Comparison of ENCODE assay signal across 8 mouse cellular contexts in the genomic region with DNA sequence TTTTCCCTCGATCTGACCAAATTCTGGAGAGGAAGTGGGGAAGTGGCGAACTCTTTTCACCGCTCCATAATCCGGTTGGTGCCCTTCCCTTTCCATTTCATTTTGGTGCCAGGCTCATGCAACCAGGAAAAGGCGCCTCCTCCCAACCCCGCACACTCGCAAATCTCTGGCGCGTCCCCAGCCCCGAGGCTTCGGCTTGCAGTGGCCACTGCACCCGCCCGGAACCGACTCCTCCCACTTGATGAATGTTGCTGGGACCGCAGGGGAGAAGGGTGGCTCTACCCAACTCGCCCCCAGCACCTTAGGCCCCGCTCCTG. TPM values are rescaled to one million over a fixed set of nuclear protein-coding genes. Genes with fewer than 3 reads are reported as not detected.
DNase-seq lines count a peak whose midpoint lies in the region; ATAC-seq lines count a peak whose summit lies in the region.

No protein-coding gene starts in this region.

- H3K36me3 ChIP-seq in heart, embryonic 15.5 days, result no peaks in the 10 kb centered on the region
- H3K36me3 ChIP-seq in hindbrain, embryonic 10.5 days, result peaks cover 12% of the 10 kb centered on the region
- H3K36me3 ChIP-seq in midbrain, embryonic 12.5 days, result no peaks in the 10 kb centered on the region

- no peak for DNase-seq in heart, postnatal 36 days
- DNase-seq in hindbrain, embryonic 10.5 days (ENCODE audit: low spot score), result no peak
- DNase-seq in thymus, postnatal 4 days, result no peak
- DNase-seq in embryo, embryonic 9.5 days (ENCODE audit: extremely low spot score), result no peak
- no peak for DNase-seq in adrenal gland, postnatal 36 days

- H3K27me3 ChIP-seq in heart, embryonic 15.5 days, result no peaks in the 10 kb centered on the region
- no peaks in the 10 kb centered on the region for H3K27me3 ChIP-seq in hindbrain, embryonic 10.5 days (ENCODE audit: insufficient read depth, poor library complexity, severe bottlenecking)
- no peaks in the 10 kb centered on the region for H3K27me3 ChIP-seq in midbrain, embryonic 12.5 days

- H3K4me1 ChIP-seq in heart, embryonic 15.5 days (replicated peaks), result peaks cover 19% of the 10 kb centered on the region
- peaks cover 27% of the 10 kb centered on the region for H3K4me1 ChIP-seq in hindbrain, embryonic 10.5 days (replicated peaks)
- H3K4me1 ChIP-seq in midbrain, embryonic 12.5 days, result peaks cover 22% of the 10 kb centered on the region

- peak overlapping the region; percentile 93 for H3K27ac ChIP-seq in heart, embryonic 15.5 days
- peak overlapping the region; percentile 95 for H3K27ac ChIP-seq in hindbrain, embryonic 10.5 days
- H3K27ac ChIP-seq in midbrain, embryonic 12.5 days (replicated peaks), result peak overlapping the region; percentile 91

- intact Hi-C loops in heart, postnatal 36 days (cut with DNase I), result loop anchor here (2.0 to 5.0 kb wide), 2 partner anchors 54 to 152 kb away; a partner anchor contains a TSS

- H3K4me3 ChIP-seq in heart, embryonic 15.5 days, result peak overlapping the region; percentile 83
- peak overlapping the region; percentile 71 for H3K4me3 ChIP-seq in hindbrain, embryonic 10.5 days
- peak overlapping the region; percentile 87 for H3K4me3 ChIP-seq in midbrain, embryonic 12.5 days

- 0% methylated on average over 17 of the region's 17 CpGs for WGBS in heart, embryonic 15.5 days
- under 1% methylated on average over 17 of the region's 17 CpGs for WGBS in hindbrain, embryonic 10.5 days
- WGBS in midbrain, embryonic 12.5 days, result under 1% methylated on average over 17 of the region's 17 CpGs

- ATAC-seq in heart, embryonic 15.5 days (replicated peaks; ENCODE audit: insufficient number of reproducible peaks, insufficient read depth, low FRiP score, low read depth), result no peak
- ATAC-seq in activated CD4-positive, CD25-positive, alpha-beta regulatory T cell, adult 4 months, result peak; percentile 30
- ATAC-seq in midbrain, embryonic 12.5 days (ENCODE audit: low FRiP score, low read depth), result no peak

- peak overlapping the region; percentile 84 for H3K9ac ChIP-seq in heart, embryonic 15.5 days
- H3K9ac ChIP-seq in midbrain, embryonic 12.5 days (replicated peaks), result peak overlapping the region; percentile 83

- peak overlapping the region; percentile 89 for H3K4me2 ChIP-seq in heart, embryonic 15.5 days
- peak overlapping the region; percentile 95 for H3K4me2 ChIP-seq in midbrain, embryonic 12.5 days (replicated peaks)

- H3K9me3 ChIP-seq in heart, embryonic 15.5 days (replicated peaks), result no peaks in the 10 kb centered on the region; the same call in 1 of the 2 replicates
- no peaks in the 10 kb centered on the region; the same call in 1 of the 2 replicates for H3K9me3 ChIP-seq in hindbrain, embryonic 10.5 days
- no peaks in the 10 kb centered on the region for H3K9me3 ChIP-seq in midbrain, embryonic 12.5 days

RNA-seq across cellular contexts. Expression of a gene that starts 0.7 kb away (rescaled TPM):
- polyA plus RNA-seq in heart, embryonic 15.5 days (2015; fragmentation: Nextera tagmentation; extraction: Ambion mirVana), result 22.6 and 30.5 TPM in 2 replicates
- 10 to 100 TPM; 18.3 to 19.8 TPM for total RNA-seq in heart, postnatal 36 days (2021)
- 10 to 100 TPM; 36.1 to 36.5 TPM for polyA plus RNA-seq in activated CD4-positive, CD25-positive, alpha-beta regulatory T cell, adult 4 months (2017; shearing (Covaris generic))
- 26.7 and 30.0 TPM in 2 replicates for polyA plus RNA-seq in hindbrain, embryonic 10.5 days (2016; fragmentation: Nextera tagmentation; extraction: Ambion mirVana)
- polyA plus RNA-seq in midbrain, embryonic 12.5 days (2016; fragmentation: Nextera tagmentation; extraction: Ambion mirVana), result 47.3 and 50.1 TPM in 2 replicates
- total RNA-seq in adrenal gland, postnatal 36 days (2021), result 10 to 100 TPM; 24.5 to 25.1 TPM

RNA-seq across cellular contexts. Expression of a gene that starts 0.7 kb away (rescaled TPM):
- 40.2 and 51.1 TPM in 2 replicates for polyA plus RNA-seq in heart, embryonic 15.5 days (2015; fragmentation: Nextera tagmentation; extraction: Ambion mirVana)
- total RNA-seq in heart, postnatal 36 days (2021), result 10 to 100 TPM; 23.0 to 24.5 TPM
- 10 to 100 TPM; 18.3 to 54.9 TPM for polyA plus RNA-seq in activated CD4-positive, CD25-positive, alpha-beta regulatory T cell, adult 4 months (2017; shearing (Covaris generic))
- 126 and 130 TPM in 2 replicates for polyA plus RNA-seq in hindbrain, embryonic 10.5 days (2016; fragmentation: Nextera tagmentation; extraction: Ambion mirVana)
- 108 and 111 TPM in 2 replicates for polyA plus RNA-seq in midbrain, embryonic 12.5 days (2016; fragmentation: Nextera tagmentation; extraction: Ambion mirVana)
- total RNA-seq in adrenal gland, postnatal 36 days (2021), result 10 to 100 TPM; 48.7 to 60.3 TPM

RNA-seq across cellular contexts. Expression of a gene that starts 17.0 kb away (rescaled TPM):
- 42.2 and 54.1 TPM in 2 replicates for polyA plus RNA-seq in heart, embryonic 15.5 days (2015; fragmentation: Nextera tagmentation; extraction: Ambion mirVana)
- 10 to 100 TPM; 42.5 to 43.7 TPM for total RNA-seq in heart, postnatal 36 days (2021)
- 10 to 100 TPM; 25.8 to 50.9 TPM for polyA plus RNA-seq in activated CD4-positive, CD25-positive, alpha-beta regulatory T cell, adult 4 months (2017; shearing (Covaris generic))
- 104 and 106 TPM in 2 replicates for polyA plus RNA-seq in hindbrain, embryonic 10.5 days (2016; fragmentation: Nextera tagmentation; extraction: Ambion mirVana)
- 86.0 and 94.7 TPM in 2 replicates for polyA plus RNA-seq in midbrain, embryonic 12.5 days (2016; fragmentation: Nextera tagmentation; extraction: Ambion mirVana)
- total RNA-seq in adrenal gland, postnatal 36 days (2021), result 10 to 100 TPM; 57.6 to 68.1 TPM

RNA-seq across cellular contexts. Expression of a gene that starts 28.4 kb away (rescaled TPM):
- 33.4 and 41.7 TPM in 2 replicates for polyA plus RNA-seq in heart, embryonic 15.5 days (2015; fragmentation: Nextera tagmentation; extraction: Ambion mirVana)
- 10 to 100 TPM; 28.4 to 30.3 TPM for total RNA-seq in heart, postnatal 36 days (2021)
- 100 to 1,000 TPM in 1 of 2 experiments, 10 to 100 TPM in 1; 94.7 to 162 TPM for polyA plus RNA-seq in activated CD4-positive, CD25-positive, alpha-beta regulatory T cell, adult 4 months (2017; shearing (Covaris generic))
- polyA plus RNA-seq in hindbrain, embryonic 10.5 days (2016; fragmentation: Nextera tagmentation; extraction: Ambion mirVana), result 46.9 and 49.6 TPM in 2 replicates
- polyA plus RNA-seq in midbrain, embryonic 12.5 days (2016; fragmentation: Nextera tagmentation; extraction: Ambion mirVana), result 34.1 and 38.1 TPM in 2 replicates
- 100 to 1,000 TPM; 112 to 121 TPM for total RNA-seq in adrenal gland, postnatal 36 days (2021)

RNA-seq across cellular contexts. Expression of a gene that starts 28.5 kb away (rescaled TPM):
- polyA plus RNA-seq in heart, embryonic 15.5 days (2015; fragmentation: Nextera tagmentation; extraction: Ambion mirVana), result 0.04 and 0.05 TPM in 2 replicates
- total RNA-seq in heart, postnatal 36 days (2021), result not detected
- not detected for polyA plus RNA-seq in activated CD4-positive, CD25-positive, alpha-beta regulatory T cell, adult 4 months (2017; shearing (Covaris generic))
- polyA plus RNA-seq in hindbrain, embryonic 10.5 days (2016; fragmentation: Nextera tagmentation; extraction: Ambion mirVana), result 0.11 and 0.33 TPM in 2 replicates
- 0.15 TPM in 1 of 2 replicates, not detected in the other for polyA plus RNA-seq in midbrain, embryonic 12.5 days (2016; fragmentation: Nextera tagmentation; extraction: Ambion mirVana)
- under 1 TPM in 1 of 2 experiments, not detected in 1; 0.20 TPM for total RNA-seq in adrenal gland, postnatal 36 days (2021)
